ENCODE assay signal across 8 mouse cellular contexts in genomic region chr6:94241251-94241650, GRCm38 (mm10). TPM values are rescaled to one million over a fixed set of nuclear protein-coding genes. Genes with fewer than 3 reads are reported as not detected.
DNase-seq lines count a peak whose midpoint lies in the region.

No protein-coding gene starts in this region.

- DNase-seq in adrenal gland, adult 2 months: peak; percentile 38
- no peak for DNase-seq in adrenal gland, postnatal 25 days
- peak; percentile 29 for DNase-seq in right cerebral cortex, postnatal 25 days
- no peak for DNase-seq in right cerebral cortex, postnatal 4 days
- peak; percentile 14 for DNase-seq in heart, postnatal 25 days (ENCODE audit: low spot score)
- peak; percentile 41 for DNase-seq in telencephalon, adult 2 months (ENCODE audit: low read depth, low spot score)
- no peak for DNase-seq in embryo, embryonic 9.5 days (ENCODE audit: extremely low spot score)
- DNase-seq in c-Kit-positive CD71-positive TER-119-positive erythroid progenitor cells, embryonic 14.5 days (ENCODE audit: low spot score): no peak

- intact Hi-C loops in heart, postnatal 25 days (cut with DNase I): loop anchor here (5.0 kb wide), 1 partner anchor 41 kb away; the partner anchor contains the start of gene Magi1

RNA-seq across cellular contexts. Expression of gene Magi1, which starts 42.5 kb away (rescaled TPM):
- 10 to 100 TPM; 10.8 to 27.3 TPM for total RNA-seq in adrenal gland, adult 2 months (2021)
- 1.6 and 2.4 TPM in 2 replicates for polyA plus RNA-seq in adrenal gland, adult 2 months (2012; rRNA removed)
- total RNA-seq in adrenal gland, postnatal 25 days (2021): 13.0 and 19.2 TPM in 2 replicates
- 10 to 100 TPM; 15.9 to 18.1 TPM for total RNA-seq in heart, postnatal 25 days (2021)

Comparison
In these comparisons a context has a peak if more than half of its experiments do, and no peak if none do; other contexts are left out.
1. DNase-seq: peak in adrenal gland, adult 2 months (single experiment), right cerebral cortex, postnatal 25 days (single experiment), heart, postnatal 25 days (single experiment) and telencephalon, adult 2 months (single experiment); none in adrenal gland, postnatal 25 days (single experiment), right cerebral cortex, postnatal 4 days (single experiment), embryo, embryonic 9.5 days (single experiment) and c-Kit-positive CD71-positive TER-119-positive erythroid progenitor cells, embryonic 14.5 days (single experiment).